In the genomic region with DNA sequence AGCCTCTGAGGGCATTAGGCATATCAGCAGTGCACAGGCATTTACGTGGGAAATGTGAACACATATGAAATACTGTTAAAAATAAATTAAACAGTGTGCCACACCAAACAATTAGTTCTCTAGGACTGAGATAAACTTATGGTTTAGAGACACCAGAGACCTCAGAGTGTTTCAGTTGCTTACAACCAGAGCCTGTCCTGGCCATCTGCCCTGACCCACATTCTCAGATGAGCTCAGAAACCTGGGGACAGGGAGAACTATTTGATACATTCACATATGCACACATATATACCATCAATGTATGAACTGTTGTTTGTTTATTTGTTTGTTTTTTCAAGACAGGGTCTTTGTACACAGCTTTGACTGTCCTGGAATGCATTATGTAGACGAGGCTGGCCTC, we compare ENCODE assay signal across 14 mouse cellular contexts.
"Had no signal": no experiment of that assay in that cellular context is flagged by ENCODE, and none has a peak within 500 bp of the region (broad histone marks: within the 10 kb centered on the region; RNA-seq: fewer than 3 reads in every experiment).

No protein-coding gene starts in this region.

- H3K9me3 ChIP-seq: limb, embryonic 12.5 days; liver, embryonic 13.5 days; lung, embryonic 15.5 days; midbrain, embryonic 13.5 days; neural tube, embryonic 15.5 days had no signal

- H3K4me1 ChIP-seq: liver, embryonic 13.5 days; lung, embryonic 15.5 days; midbrain, embryonic 13.5 days had no signal

- DNase-seq: kidney, postnatal 25 days; layer of hippocampus, adult 9-11 months; liver; liver, embryonic 13.5 days; liver, postnatal 0 days; lung, postnatal 36 days; right cerebral cortex, adult 18-20 months; thymus, adult 2 months; thymus, postnatal 25 days had no signal

- H3K27ac ChIP-seq: limb, embryonic 12.5 days; liver, embryonic 13.5 days; lung, embryonic 15.5 days; midbrain, embryonic 13.5 days; neural tube, embryonic 15.5 days had no signal

- H3K36me3 ChIP-seq: limb, embryonic 12.5 days; liver, embryonic 13.5 days; lung, embryonic 15.5 days; midbrain, embryonic 13.5 days; neural tube, embryonic 15.5 days had no signal

- H3K9ac ChIP-seq: limb, embryonic 12.5 days; liver, embryonic 13.5 days; liver, postnatal 0 days; lung, embryonic 15.5 days; midbrain, embryonic 13.5 days; neural tube, embryonic 15.5 days had no signal

- ATAC-seq: liver, postnatal 0 days; midbrain, embryonic 13.5 days had no signal

- H3K27me3 ChIP-seq: limb, embryonic 12.5 days; liver, embryonic 13.5 days; lung, embryonic 15.5 days; midbrain, embryonic 13.5 days; neural tube, embryonic 15.5 days had no signal

- H3K4me3 ChIP-seq: limb, embryonic 12.5 days; liver, embryonic 13.5 days; lung, embryonic 15.5 days; midbrain, embryonic 13.5 days; myocyte; neural tube, embryonic 15.5 days had no signal

- H3K4me2 ChIP-seq: limb, embryonic 12.5 days; liver, embryonic 13.5 days; lung, embryonic 15.5 days; midbrain, embryonic 13.5 days; neural tube, embryonic 15.5 days had no signal
